Mouse (Mus musculus) erythroblast, embryonic 14.5 days (primary cell): ENCODE data around the gene Arl15.

Source experiments
- GATA1 ChIP-seq: IDR thresholded peaks from 2 replicates; pipeline ENCODE4 v1.6.1; 2012; ENCODE audit warnings: low read length, inconsistent platforms, mixed read lengths
- TAL1 ChIP-seq: IDR thresholded peaks from 3 replicates; pipeline ENCODE4 v1.6.1; 2012; ENCODE audit warnings: low read length, inconsistent platforms, mixed read lengths

- no peak for TF ChIP-seq GATA1
- TF ChIP-seq TAL1, result no peak
Observed at GRCm38 (mm10) chr13:114026306-114026705, 232.0 kb downstream of the Arl15 start.
